Mouse (Mus musculus) layer of hippocampus, adult 11-12 months (tissue): ENCODE results near the gene Ppp2r1b.

Experiments used
- DNase-seq: peaks from one replicate; pipeline ENCODE4 v3.0.0; 2022; ENCODE audit warnings: low spot score

Ppp2r1b gene

GRCm38 (mm10) chr9:50841079-50841789 is 3.9 kb upstream of the Ppp2r1b start:
- DNase-seq = no peak

DNA sequence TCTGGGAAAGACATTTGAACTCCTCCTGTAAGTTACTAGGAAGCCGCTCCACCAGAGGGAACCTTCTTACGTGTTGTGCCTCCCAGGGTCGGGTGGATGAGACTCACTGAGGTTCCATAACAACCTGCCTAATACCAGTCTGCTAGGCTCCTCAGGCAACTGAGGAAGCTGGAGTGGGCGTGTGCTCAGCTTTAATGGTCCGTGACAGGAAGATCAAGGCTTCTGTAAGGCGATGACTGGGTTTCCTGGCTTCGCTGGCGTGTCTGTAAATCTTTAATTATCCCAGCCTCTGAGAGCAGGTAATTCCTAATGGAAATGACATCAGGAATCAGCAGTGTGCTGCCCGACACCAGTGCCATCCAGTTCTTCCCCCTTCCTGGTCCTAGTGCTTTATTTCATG is 446 bp downstream of the Ppp2r1b start:
- no peak for DNase-seq

GRCm38 (mm10) chr9:50847133-50847532 is 2.0 kb downstream of the Ppp2r1b start:
- no peak for DNase-seq

DNA sequence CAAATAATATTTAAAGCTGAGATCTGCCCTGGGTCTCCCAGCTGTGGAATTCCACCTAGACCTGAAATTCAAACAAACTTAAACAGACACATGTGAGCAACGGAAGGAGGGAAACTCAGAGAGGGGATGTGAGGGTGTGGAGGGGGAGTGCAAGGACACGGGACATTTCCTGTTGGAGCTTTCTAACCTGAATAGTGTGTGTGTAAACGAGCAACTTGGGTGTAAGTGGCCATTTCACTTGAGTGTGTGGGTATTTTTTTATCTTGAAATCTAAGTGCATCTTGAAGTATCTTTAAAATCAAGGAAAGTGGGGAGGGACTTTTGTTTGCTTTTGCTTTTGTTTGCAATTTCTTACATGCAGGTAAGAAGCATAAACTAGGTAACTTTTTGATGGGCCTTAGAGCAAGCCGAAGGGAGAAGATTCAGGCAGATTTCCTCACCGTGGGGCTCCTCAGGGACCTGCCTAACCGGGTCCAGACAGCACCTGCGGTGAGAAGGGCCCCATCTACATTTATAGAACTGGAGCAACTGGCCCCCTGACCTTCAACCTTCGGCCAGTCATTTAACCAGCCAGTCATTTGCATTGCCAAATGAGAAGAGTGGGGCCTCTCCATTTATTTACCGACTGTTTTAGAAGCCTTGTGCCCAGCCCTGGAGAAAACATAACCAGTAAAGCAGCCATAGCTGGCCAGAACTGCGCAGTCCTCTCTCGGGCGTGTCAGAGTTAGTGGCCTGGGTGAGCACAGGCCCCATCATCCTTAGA is 2.7 kb downstream of the Ppp2r1b start:
- DNase-seq = no peak

- no peak for DNase-seq
These were observed 3.7 kb downstream of the Ppp2r1b start for GRCm38 (mm10) chr9:50848821-50849220.

GRCm38 (mm10) chr9:50849249-50849648 is 4.1 kb downstream of the Ppp2r1b start:
- peak; percentile 94 for DNase-seq

DNA sequence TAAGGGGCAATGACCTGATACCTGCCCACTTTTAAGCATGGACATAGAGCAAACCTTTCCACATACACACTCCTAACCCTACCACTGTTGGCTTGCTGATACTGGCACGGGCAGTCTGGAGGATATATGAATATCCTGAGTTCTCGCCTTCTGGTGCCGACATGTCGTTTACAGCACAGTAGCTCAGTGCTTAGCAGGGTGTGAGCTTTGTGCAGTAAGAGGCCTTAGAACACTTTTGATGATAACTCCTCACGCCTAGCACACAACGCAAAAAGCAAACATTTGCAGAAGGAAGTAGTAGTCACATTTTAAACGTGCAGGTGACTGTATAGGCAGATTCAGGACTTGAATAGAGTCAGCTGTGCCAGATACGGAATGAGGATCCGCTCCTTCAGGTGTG is 4.7 kb downstream of the Ppp2r1b start:
- no peak for DNase-seq

GRCm38 (mm10) chr9:50850271-50850670 is 5.2 kb downstream of the Ppp2r1b start:
- DNase-seq = no peak

GRCm38 (mm10) chr9:50850713-50851112 is 5.6 kb downstream of the Ppp2r1b start:
- DNase-seq = no peak

DNA sequence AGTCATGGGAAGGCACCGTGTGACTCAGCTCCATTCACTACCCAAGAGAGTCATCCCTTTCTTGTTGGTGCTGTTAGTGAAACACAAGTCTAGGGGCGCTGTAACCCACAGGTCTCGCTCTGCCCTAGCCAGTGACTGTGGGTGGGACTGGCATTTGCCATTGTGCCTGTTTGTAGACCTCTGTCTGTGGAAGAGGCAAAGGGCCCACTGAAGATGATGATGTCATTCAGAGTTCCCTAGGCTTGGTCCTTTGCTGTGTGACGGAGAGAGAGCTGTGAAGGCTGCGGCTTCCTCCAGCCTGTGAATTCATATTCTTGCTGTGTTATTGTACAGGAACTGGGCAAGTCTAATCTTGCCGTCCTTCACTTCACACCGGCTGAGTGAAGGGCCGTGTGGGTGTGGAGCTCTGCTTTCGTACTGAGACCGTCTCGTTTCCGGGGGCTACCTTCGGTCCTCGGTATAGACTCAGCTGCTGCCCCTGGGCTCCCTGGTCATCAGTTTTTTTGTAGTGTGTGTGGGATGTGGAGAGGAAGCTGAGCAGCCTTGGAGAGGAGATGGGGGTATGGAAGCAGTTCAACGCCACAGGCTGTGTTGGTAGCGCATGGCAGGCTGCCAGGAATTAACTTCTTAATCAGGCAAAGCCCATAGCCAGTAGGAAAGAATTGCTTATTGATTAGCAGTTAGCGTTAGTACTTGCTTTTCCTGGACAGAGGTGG is 7.7 kb downstream of the Ppp2r1b start:
- no peak for DNase-seq

DNA sequence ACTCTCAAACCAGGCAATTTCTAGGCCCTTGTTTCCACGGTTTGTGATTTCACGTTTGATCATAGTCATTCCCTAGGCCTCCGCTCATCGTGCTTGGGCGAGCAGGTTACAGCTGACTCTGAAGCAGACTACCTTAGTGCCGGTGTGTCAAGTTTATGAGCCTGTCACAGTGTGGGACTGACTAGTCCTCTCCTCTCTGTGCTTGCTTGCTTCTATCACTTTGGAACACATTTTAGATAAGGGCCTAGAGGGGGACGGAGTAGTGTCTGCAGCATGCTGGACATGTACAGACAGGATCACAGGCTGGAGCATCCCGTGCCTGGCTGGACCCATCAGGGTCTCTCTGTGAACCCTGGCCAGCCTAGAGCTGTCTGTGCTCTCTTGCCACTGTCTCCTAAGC is 9.3 kb downstream of the Ppp2r1b start:
- no peak for DNase-seq

GRCm38 (mm10) chr9:50855133-50855766 is 10.1 kb downstream of the Ppp2r1b start:
- no peak for DNase-seq

DNA sequence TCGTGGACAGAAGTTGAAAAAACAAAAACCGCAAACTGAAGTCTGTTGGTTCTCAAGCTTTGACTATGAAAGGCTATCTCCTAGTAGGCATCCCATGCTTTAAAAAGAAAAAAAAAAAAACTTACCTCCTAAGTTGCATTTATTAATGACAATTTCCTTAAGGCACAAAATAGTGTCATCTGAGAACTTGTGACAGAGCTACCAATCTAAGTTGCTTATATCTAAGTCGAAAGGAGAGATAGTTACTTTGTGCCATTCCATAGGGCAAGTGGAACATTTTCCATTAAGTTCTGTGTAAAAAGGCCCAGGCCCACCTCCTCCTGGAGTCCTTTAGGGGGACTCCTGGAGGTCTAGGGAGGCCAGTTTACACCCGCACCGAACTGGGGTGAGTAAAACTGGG is 10.7 kb downstream of the Ppp2r1b start:
- DNase-seq = no peak

- DNase-seq = peak; percentile 93
These were observed 11.4 kb downstream of the Ppp2r1b start for GRCm38 (mm10) chr9:50856341-50857081.

GRCm38 (mm10) chr9:50857082-50857641 is 12.1 kb downstream of the Ppp2r1b start:
- no peak for DNase-seq

DNA sequence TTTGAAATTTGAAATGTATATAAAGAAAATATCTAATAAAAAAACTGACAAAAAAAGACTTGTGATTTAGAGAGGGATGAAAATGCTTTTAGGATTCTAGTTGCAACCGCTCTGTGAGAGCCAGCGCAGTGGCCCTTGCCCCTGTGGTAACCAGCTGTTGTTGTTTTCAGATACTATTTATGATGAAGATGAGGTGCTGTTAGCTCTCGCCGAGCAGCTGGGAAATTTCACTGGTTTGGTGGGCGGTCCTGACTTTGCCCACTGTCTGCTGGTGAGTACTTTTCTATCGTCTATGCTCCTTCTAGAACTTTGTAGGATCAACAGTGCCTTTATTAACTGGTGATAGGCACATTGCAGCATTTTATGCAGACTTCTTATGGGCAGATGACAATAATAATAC is 13.6 kb downstream of the Ppp2r1b start:
- DNase-seq = no peak

DNA sequence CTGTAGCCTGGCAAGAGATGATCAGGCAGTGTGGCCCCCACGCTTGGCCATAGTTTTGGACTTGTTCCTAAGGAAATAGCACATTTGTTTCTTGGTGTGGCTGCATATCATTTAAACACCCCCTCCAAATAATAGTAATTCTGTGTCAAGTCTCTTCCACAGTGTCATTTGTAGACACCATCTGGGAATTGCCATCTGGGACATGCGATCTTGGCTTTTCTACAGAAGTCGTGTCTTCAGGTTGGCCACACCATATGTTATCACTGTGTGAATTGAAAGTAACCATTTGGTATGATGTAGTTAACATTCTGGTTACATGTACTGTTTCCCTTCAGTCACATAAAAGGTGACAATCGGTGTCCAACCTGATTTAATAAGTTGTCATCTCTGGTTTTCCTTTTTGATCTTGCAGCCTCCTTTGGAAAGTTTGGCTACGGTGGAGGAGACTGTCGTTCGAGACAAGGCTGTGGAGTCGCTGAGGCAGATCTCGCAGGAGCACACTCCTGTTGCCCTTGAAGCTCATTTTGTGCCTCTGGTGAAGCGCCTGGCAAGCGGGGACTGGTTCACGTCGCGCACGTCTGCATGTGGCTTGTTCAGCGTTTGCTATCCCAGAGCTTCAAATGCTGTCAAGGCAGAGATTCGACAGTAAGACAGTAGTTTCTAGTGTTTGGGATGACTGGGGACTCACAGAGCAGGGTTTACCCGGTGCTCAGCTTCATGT is 16.2 kb downstream of the Ppp2r1b start:
- peak; percentile 50 for DNase-seq

DNA sequence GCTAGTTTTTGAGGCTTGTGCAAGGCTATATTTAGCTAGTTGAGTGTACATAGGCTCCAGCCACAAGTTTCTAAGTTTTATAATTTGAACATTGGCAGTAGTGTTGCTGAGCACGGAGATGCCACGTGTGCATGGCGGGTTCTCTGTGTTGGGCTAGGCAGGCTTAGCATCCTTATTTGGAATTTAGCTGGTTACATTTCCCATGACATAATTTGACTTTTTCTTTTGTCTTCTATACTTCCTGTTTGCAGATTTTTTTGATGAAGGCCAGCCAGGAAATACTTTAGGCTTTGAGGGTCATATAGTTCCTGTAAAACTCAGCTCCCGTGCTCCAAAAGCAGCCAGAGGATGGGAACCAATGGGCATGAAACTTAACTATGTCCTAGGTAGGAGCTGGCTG is 18.7 kb downstream of the Ppp2r1b start:
- no peak for DNase-seq

GRCm38 (mm10) chr9:50864877-50865276 is 19.8 kb downstream of the Ppp2r1b start:
- no peak for DNase-seq

DNA sequence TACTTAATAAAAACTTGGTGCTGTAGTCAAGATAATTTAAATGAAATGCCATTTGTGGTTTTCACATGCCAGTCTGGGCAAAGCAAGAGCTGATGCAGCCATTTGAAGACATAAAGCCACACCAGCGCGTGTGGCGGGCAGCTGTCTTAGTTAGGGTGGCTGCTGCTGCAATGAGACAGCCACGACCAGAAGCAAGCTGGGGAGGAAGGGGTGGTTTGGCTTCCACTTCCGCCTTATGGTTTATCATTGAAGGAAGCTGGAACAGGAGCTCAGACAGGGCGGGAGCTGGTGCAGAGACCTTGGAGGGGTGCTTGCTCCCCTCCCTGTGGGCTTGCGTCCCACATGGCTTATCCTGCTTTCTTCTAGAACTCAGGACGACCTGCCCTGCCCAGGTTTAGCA is 20.7 kb downstream of the Ppp2r1b start:
- no peak for DNase-seq

DNA sequence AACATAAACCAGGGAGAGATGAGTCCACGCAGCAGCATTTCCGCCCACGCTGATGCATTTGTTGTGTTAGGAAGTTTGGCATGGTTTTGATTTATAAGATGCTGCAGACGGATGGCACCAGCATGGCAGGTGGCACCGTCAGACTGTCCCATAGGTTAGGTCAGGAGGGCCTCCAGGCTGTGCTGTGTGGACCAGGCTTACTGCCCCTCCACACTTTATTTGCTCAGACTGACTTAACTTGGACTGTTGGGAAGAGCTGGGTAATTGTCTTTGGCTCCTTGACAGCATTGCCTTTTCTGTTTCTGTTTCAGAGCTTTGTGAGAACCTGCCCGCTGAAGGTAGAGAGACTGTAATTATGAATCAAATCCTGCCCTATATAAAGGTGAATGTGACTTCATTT is 21.9 kb downstream of the Ppp2r1b start:
- no peak for DNase-seq
